Mouse (Mus musculus): ENCODE measurements at regions not wholly inside any gene's neighbourhood (a gene's known extent, or its start where the extent isn't known, plus 50 kb on each side); places are given as distances from the start of the nearest gene placed in this dataset.

- Histone ChIP-seq H3K36me3 (ENCODE audit: poor library complexity, severe bottlenecking) (no peaks in the 10 kb centered on the region), H3K4me1 (peaks cover 13% of the 10 kb centered on the region), H3K27me3 (no peaks in the 10 kb centered on the region), H3K9ac (no peak overlapping the region), H3K4me2 (no peak overlapping the region), H3K4me3 (no peak overlapping the region), H3K27ac (no peak overlapping the region), H3K9me3 (replicated peaks) (no peaks in the 10 kb centered on the region)
- 72% methylated on average over 1 of the region's 1 CpGs for WGBS
- no peak for ATAC-seq
These were observed 52.9 kb upstream of the Mef2a start for GRCm38 (mm10) chr7:67425581-67425980.

GRCm38 (mm10) chr7:67424810-67425485 is 52.3 kb upstream of the Mef2a start:
- Histone ChIP-seq H3K4me1 (peaks cover 13% of the 10 kb centered on the region), H3K36me3 (ENCODE audit: poor library complexity, severe bottlenecking) (no peaks in the 10 kb centered on the region), H3K27me3 (no peaks in the 10 kb centered on the region), H3K9ac (no peak overlapping the region), H3K9me3 (replicated peaks) (no peaks in the 10 kb centered on the region), H3K4me2 (no peak overlapping the region), H3K4me3 (no peak overlapping the region), H3K27ac (no peak overlapping the region)
- 84% methylated on average over 8 of the region's 8 CpGs for WGBS
- ATAC-seq: no peak
